Mouse (Mus musculus) ovary, adult 18-20 months (tissue): Measurements from ENCODE around the gene Srcin1.

Experiments used
- DNase-seq: peaks from one replicate; pipeline ENCODE4 v3.0.0; 2022; ENCODE audit warnings: low spot score, mixed read lengths

Srcin1 gene

GRCm38 (mm10) chr11:97576136-97576906 is at the start of gene Srcin1:
Gene Srcin1 (minus strand): TSS chr11:97576186.
- DNase-seq, result peak; percentile 54

DNA sequence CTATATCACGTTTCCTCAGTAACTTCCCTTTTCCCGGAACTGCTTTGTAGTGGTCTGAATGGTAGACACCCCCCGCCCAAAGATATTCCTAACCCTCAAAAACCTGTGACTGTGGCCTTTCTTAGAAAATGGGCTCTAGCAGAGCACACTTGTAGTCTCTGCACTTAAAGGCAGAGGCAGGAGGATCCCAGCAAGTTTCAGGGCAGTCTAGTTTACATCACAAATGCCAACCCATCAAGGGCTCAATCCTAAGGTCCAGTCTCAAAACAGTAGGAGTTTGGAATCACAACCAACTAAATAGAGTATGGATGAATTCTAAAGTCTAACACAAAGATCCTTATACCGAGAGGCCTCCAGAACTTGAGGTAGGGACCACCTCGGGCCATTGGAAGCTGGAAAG is 49.6 kb upstream of the Srcin1 start:
- no peak for DNase-seq

DNA sequence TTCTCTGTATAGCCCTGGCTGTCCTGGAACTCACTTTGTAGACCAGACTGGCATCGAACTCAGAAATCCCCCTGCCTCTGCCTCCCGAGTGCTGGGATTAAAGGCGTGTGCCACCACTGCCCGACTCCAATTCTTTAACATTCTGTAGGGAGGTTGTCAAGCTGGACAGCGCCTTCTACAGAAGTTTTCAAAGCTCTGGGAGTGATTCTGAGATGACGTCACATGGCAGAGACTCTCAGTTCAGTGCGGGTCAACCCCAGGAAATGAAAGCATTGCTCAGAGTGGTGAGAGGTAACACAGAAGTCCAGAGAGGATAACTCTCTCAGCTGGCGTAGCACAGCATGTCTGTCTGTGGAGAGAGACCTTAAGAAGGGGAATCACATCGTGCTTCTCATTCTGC is 47.2 kb upstream of the Srcin1 start:
- DNase-seq, result no peak

DNA sequence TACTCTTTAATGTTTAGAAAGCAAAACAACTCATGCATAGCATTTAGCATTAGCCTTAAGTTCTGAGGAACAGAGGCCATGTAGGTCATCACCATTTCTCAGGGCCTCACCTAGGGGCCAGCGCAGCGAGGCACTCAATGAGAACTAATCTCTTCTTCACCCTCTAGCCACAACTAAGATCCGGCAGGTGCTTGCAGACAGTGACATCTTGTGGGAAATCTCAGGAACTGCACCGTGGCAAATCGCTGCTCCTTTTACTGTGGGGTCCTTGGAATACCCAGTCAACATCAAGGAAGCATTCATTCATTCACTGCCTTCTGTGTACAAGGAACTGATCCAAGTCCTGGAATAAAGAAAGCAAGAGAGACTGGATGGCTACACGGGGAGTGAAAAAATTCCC is 46.5 kb upstream of the Srcin1 start:
- peak; percentile 30 for DNase-seq

DNA sequence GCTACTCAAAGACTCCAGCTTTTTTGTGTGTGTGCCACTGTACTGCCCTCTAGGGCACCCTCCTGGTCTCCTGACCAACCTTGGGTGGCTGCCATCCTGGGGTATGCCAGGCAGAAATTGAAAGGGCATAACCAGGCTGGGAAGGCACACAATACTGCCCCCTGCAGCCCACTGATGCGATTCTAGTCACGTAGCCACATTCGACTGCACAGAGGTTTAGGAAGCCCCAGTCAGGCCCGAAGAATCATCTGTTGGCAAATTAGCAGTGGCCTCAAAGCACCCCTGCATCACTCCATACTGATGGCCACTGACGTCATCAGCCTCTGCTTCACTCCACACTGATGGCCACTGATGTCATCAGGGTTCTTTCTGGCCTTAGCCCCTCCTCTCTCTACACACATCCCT is 43.4 kb upstream of the Srcin1 start:
- peak; percentile 47 for DNase-seq

DNA sequence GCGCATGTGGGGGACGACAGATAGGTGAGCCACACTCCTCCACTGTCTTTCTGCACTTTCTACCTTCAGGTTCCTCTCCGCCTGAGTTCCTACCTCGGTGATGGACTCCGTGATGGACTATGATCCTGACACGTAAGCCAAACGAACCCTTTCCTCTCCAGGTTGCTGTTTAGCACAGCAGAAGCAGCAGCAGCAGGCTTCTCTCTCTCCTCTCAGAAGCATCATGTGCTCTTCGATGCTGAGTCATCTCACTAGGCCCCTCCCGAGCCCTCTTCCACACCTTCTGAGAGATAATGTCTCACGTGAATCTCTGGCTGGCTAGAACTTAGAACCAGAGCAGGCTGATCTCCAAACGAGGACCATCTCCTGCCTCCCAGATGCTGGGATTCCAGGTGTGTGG is 42.4 kb upstream of the Srcin1 start:
- no peak for DNase-seq

DNA sequence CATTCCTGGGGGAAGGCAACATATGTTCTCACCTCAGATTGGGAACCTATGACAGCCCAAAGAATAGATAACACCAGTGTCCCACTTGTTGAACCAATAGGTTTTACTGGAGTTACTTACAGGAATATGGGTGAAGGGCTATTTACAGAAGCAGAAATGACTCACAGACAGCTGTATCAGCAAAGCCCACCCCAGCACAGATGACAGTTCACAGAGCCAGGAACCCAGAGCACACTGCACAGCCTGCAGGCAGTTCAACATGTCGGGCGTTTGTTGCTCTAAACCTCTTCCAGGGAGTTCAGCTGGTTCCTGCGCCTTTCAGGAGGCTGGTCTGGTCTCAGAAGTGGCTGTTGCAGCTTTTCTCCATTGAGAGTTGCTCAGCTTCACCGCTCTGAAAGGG is 39.3 kb upstream of the Srcin1 start:
- no peak for DNase-seq

GRCm38 (mm10) chr11:97611076-97611475 is 35.1 kb upstream of the Srcin1 start:
- DNase-seq, result peak; percentile 28

- DNase-seq, result no peak
Observed at GRCm38 (mm10) chr11:97609743-97610142, 33.8 kb upstream of the Srcin1 start.

DNA sequence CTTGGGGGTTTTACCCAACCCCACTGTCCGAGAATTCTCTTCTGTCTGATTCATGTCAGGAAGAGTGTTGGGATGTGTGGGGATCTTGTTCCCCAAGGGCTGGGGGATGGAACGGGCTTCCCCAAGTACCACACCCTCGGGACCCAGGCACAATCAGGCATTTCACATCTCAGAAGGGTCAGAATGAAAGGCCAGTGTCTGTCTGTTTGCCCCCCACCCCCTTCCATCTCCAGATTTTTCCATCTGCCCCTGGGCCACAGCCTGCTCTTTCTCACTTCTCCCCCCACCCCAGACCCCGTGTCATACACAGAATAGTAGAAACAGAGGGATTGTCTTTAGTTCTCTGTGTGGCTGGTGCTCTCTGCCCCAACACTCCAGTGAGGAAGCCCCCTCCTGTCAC is 32.9 kb upstream of the Srcin1 start:
- DNase-seq, result no peak

DNA sequence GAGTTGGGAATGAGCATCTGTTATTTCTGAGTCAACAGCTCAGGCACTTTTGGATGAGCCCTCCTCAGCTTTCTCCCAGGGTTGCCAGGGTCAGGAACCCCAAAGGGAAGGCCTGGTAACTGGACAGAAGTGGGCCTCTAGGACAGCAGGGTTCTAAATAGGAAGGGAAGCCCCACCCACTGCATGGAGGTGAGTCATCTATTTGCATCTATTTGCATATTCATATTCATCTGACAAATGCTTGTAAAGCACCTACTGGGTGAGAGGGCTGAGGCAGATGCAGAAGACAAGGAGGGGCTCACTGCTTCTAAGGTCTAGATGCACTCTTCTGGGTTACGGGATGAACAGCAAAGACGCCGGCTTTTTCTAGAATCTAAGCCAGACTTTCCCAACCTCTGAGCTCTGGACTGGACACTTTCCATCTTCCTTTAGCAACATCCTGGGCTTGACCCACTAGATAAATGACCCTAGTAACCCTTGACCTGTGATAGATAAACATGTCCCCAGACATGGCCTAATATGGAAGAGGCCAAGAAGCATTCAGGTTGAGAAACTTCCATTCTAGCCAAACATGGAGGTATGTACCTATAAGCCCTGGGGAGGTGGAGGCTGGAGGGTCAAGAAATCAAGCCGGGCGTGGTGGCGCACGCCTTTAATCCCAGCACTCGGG is 31.2 kb upstream of the Srcin1 start:
- no peak for DNase-seq

- DNase-seq, result peak; percentile 23
Observed at GRCm38 (mm10) chr11:97603891-97604290, 27.9 kb upstream of the Srcin1 start.

- DNase-seq, result no peak
Observed at GRCm38 (mm10) chr11:97602223-97602622, 26.2 kb upstream of the Srcin1 start.

DNA sequence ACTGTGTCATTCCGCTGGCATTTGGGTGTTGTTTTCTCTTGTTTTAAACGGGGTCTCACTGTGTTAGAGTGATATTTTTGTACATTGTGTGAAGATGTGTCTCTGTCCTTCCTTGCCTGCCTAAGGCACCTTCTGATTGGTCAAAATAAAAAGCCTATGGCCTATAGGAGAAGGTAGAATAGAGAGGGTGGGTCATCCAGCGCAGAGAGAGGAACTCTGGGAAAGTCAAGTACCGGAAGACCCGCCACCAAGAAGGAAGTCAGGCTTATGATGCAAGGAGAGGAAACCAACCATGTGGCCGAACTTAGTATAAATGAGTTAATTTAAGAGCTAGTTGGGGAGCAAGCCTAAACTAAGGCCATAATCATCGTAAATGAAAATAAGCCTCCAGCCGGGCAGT is 23.1 kb upstream of the Srcin1 start:
- DNase-seq, result no peak

DNA sequence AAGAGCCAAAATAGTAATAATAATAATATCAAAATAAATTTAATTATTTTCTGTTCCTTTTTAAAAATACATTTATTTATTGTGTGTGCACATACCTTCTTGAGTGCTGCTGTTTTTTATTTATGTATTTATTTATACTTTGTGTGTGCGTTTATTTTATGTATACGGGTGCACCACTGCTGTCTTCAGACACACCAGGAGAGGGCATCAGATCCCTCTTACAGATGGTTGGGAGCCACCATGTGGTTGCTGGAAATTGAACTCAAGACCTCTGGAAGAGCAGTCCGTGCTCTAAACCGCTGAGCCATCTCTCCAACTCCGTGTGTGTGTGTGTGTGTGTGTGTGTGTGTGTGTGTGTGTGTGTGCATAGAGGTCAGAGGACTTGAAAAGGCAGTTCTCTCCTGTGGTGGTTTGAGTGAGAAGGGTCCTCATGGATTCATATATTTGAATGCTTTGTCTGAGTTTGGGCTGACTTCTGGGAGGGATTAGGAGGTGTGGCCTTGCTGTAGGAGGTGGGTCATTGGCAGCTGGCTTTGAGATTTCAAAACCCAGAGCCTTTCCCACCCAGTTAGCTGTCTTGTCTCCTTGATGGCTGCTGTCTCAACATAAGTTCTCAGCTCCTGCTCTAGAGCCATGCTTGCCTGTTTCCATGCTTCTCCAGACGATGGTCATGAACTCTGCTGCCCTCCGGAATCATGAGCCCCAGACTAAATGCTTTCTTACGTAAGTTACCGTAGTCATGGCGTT is 22.1 kb upstream of the Srcin1 start:
- no peak for DNase-seq

DNA sequence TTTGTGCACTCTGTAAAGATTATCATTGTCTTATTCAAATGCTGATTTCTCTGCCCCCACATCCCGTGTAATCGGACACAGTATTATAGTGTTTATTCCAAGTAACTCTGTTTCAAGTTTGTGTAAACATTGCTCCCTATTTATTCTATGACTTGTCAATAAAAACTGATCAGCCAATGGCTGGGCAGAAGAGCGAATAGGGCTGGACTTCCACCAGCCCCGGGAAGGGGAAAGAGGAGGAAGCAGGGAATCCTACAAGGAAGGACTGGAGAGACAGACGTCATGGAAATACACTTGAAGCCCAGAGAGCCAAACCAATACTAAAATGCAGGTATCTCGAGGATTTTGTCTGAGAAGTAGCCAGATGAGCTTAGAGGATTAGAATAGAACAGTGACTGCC is 18.1 kb upstream of the Srcin1 start:
- DNase-seq, result no peak

- no peak for DNase-seq
Observed at GRCm38 (mm10) chr11:97591910-97592309, 15.9 kb upstream of the Srcin1 start.

DNA sequence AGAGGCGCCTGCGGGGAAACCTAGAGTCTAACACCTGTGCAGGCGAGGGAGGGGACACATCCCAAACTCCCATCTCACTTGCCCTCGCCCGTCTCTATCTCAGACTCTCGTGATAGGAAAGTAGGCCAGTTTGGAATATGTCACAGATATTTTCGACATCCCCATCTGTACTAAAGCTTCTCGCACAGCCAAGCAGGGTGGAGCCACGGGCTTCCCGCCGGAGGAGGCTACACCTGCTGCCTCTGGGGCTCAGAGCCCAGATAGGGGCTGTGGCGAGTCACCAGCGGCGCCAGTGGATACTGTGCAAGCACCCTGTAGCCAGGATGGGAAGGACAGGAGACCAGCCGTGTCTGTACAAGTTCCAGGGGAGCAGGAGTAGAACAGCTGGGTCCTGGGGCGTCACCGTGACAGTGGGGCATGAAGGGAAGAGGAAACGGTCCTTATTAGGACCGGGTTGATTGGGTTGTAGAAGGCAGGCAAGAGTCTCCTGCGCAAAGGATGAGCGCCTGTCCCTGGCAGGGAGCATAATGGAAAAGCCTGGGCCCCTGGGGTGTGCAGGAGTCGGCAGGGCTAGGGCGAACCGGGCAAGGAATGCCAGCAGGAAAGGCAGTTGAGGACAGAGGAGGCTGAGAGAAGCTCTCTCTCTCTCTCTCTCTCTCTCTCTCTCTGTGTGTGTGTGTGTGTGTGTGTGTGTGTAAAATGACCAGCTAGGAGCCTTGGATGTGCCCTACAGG is 14.4 kb upstream of the Srcin1 start:
- no peak for DNase-seq

GRCm38 (mm10) chr11:97589216-97589615 is 13.2 kb upstream of the Srcin1 start:
- no peak for DNase-seq

- DNase-seq, result no peak
Observed at GRCm38 (mm10) chr11:97585932-97586331, 9.9 kb upstream of the Srcin1 start.

- DNase-seq, result no peak
Observed at GRCm38 (mm10) chr11:97584476-97584875, 8.5 kb upstream of the Srcin1 start.
